14 mouse cellular contexts compared by ENCODE assay signal in genomic region chr13:30947129-30947528, GRCm38 (mm10). TPM values are rescaled to one million over a fixed set of nuclear protein-coding genes. Genes with fewer than 3 reads are reported as not detected.
DNase-seq lines count a peak whose midpoint lies in the region; ATAC-seq lines count a peak whose summit lies in the region.
"Had no signal": no experiment of that assay in that cellular context is flagged by ENCODE, and none has a peak within 500 bp of the region (broad histone marks: within the 10 kb centered on the region; RNA-seq: fewer than 3 reads in every experiment).

No protein-coding gene starts in this region.

- peak; percentile 91 for DNase-seq in heart, adult 11 months
- DNase-seq in heart, postnatal 25 days (ENCODE audit: low spot score), result no peak
- peak; percentile 12 for DNase-seq in spleen, adult 12 weeks (ENCODE audit: low spot score)
- no peak for DNase-seq in spleen, postnatal 10 days (ENCODE audit: low spot score in 2 of 2)
- peak; percentile 29 for DNase-seq in testis, postnatal 14 days (ENCODE audit: low spot score)
- no peak for DNase-seq in embryo, embryonic 11 days
- DNase-seq in Muller cell, postnatal 12 days (ENCODE audit: inconsistent ontology term), result no peak
- DNase-seq: adrenal gland, postnatal 14 days; layer of hippocampus, adult 9-11 months; liver; lung, postnatal 14 days had no signal

- 0 out of 2 replicates have a peak, but pooled peaks have one; percentile 39 for ATAC-seq in erythroid progenitor cell, adult 5-6 weeks (replicated peaks; ENCODE audit: low FRiP score, poor library complexity, severe bottlenecking)
- ATAC-seq: intestine, embryonic 16.5 days had no signal

- intact Hi-C loops in heart, postnatal 25 days (cut with DNase I), result no loop called here

RNA-seq across cellular contexts. Expression of gene Hus1b, which starts 0.4 kb away (rescaled TPM):
- not detected for total RNA-seq in heart, postnatal 25 days (2021)
- 3.2 and 5.0 TPM in 2 replicates for total RNA-seq in erythroid progenitor cell, adult 5-6 weeks (2015; ENCODE audit: low replicate concordance)
- 2.8 TPM in 1 of 2 replicates, not detected in the other for total RNA-seq in erythroid progenitor cell, adult 5-6 weeks (2017; ENCODE audit: low replicate concordance)

RNA-seq across cellular contexts. Expression of gene Exoc2, which starts 26.8 kb away (rescaled TPM):
- 10 to 100 TPM; 15.6 to 16.1 TPM for total RNA-seq in heart, postnatal 25 days (2021)
- total RNA-seq in erythroid progenitor cell, adult 5-6 weeks (2015; ENCODE audit: low replicate concordance), result 46.9 and 72.9 TPM in 2 replicates
- 29.1 and 57.1 TPM in 2 replicates for total RNA-seq in erythroid progenitor cell, adult 5-6 weeks (2017; ENCODE audit: low replicate concordance)

RNA-seq across cellular contexts. Expression of gene Gm5447, which starts 26.9 kb away (rescaled TPM):
- not detected for total RNA-seq in heart, postnatal 25 days (2021)
- not detected in 2 replicates for total RNA-seq in erythroid progenitor cell, adult 5-6 weeks (2015; ENCODE audit: low replicate concordance)
- not detected in 2 replicates for total RNA-seq in erythroid progenitor cell, adult 5-6 weeks (2017; ENCODE audit: low replicate concordance)
- total RNA-seq: adrenal gland, postnatal 14 days; gastrocnemius, postnatal 4 days had no signal

Comparison
In these comparisons a context has a peak if more than half of its experiments do, and no peak if none do; other contexts are left out.
1. DNase-seq: peak in heart, adult 11 months (single experiment), spleen, adult 12 weeks (single experiment) and testis, postnatal 14 days (single experiment); none in heart, postnatal 25 days (single experiment), spleen, postnatal 10 days (0 of 2), embryo, embryonic 11 days (single experiment) and Muller cell, postnatal 12 days (single experiment).